Mouse (Mus musculus) gastrocnemius, adult 2 months (tissue): ENCODE data around the gene Ambn. TPM values are rescaled to one million over a fixed set of nuclear protein-coding genes. Genes with fewer than 3 reads are reported as not detected.
"Not testable (repeated sequence)": the region's sequence is repeated elsewhere in the genome, so short reads cannot be mapped to it uniquely, and the experiment has no call there.

Experiments
- DNase-seq: peaks from one replicate; pipeline ENCODE4 v3.0.0; 2022
- H3K27ac ChIP-seq: fragments of 200-600 bp; 2 replicates; pipeline ENCODE4 v1.8.1; 2022; ENCODE audit warnings: mild to moderate bottlenecking
- H3K4me3 ChIP-seq: fragments of 200-600 bp; 2 replicates; pipeline ENCODE4 v1.8.1; 2022; ENCODE audit warnings: mild to moderate bottlenecking, moderate library complexity
- CTCF ChIP-seq: fragments of 200-600 bp; IDR thresholded peaks from 2 replicates; pipeline ENCODE4 v1.8.1; 2022; ENCODE audit warnings: antibody characterized with exemption, mild to moderate bottlenecking, moderate library complexity
- intact Hi-C: fragments of 180-260 bp; cut with DNase I; formaldehyde crosslinking; loops from one replicate; pipeline ENCODE4 v1.15.1; 2025
- long read RNA-seq, 2 experiments: library from polyadenylated mRNA; stranded (forward); transcript quantifications; one replicate each; pipeline ENCODE4 v2.0.0; 2021
- total RNA-seq, 2 experiments: library from RNA; stranded (reverse); gene quantifications; 2 replicates each; pipeline ENCODE4 v1.2.3; 2021

Ambn gene
- not detected for total RNA-seq
- long read RNA-seq, experiment 1 = 0 reads
- long read RNA-seq, experiment 2 = 0 reads

- Histone ChIP-seq H3K27ac (no peak within 1 kb of the TSS), H3K4me3 (no peak within 1 kb of the TSS)
- DNase-seq = no peak
- no peak for TF ChIP-seq CTCF
- intact Hi-C loops = no loop called here
Observed at GRCm38 (mm10) chr5:88455691-88456090, at the start of gene Ambn. Ambn (plus strand) TSS chr5:88455991.

DNA sequence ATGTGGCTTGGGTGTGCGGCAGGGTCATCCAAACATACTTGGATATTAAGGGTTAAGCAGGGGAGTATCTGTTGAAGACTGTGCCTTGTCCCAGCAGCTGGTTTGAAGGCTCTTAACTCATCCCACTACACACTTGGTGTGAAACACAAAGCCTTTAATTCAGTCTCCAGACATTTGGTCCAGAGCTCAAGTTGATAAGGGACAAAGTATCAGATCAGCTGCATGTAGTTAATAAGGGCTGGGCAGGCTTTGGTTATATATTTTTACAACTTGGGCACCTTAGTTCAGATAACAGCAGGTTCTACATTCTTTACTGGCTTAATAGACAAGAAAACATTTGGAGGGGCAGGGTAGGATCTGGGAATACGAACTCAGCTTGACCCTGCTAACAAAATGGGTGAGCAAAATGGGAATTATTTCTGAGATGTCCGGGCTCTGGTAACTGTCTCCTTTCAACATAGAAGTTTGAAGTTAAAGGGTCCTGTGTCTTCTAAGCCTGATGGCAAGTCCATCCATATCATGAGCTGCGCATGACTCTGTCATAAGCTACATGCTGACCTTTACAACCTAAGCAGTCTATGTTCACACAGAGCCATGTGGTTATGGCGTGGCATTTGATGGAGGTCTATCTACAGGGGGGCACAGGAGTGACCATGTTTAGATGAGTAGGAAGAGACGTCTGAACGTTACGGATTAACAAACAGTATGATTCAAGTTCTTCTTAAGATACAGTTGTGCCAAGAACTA lies 35.3 kb upstream of the Ambn start:
- Histone ChIP-seq H3K4me3 (no peak overlapping the region), H3K27ac (no peak overlapping the region)
- intact Hi-C loops = no loop called here
- no peak for DNase-seq
- no peak for TF ChIP-seq CTCF

DNA sequence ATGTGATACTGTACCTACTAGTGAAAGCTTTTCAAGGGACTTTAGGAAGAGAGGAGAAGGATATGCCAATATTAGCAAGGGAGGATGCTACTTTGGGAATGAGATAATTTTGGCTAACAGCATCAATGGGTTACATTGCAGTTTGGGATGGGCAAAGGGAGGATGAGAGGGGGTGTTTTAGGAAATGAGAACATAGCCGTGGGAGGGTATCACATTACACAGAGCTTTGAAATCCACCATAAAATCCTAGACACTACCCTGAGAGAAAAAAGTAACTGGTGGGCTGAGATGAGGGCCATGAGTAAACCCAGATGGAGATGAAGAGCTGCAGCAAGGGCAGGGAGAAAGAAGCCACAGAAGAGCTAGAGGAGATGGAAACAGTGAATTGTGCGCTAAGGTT lies 30.9 kb upstream of the Ambn start:
- intact Hi-C loops, H3K27ac ChIP-seq: not testable (repeated sequence)

GRCm38 (mm10) chr5:88426753-88427152 lies 29.0 kb upstream of the Ambn start:
- intact Hi-C loops = no loop called here
- Histone ChIP-seq H3K4me3 (no peak overlapping the region), H3K27ac (no peak overlapping the region)
- no peak for TF ChIP-seq CTCF
- DNase-seq = no peak

More for the DNA sequence above, 30.9 kb upstream of the Ambn start:
- not testable (repeated sequence) for H3K4me3 ChIP-seq, DNase-seq

- no peak overlapping the region for H3K4me3 ChIP-seq
- no peak for DNase-seq
- intact Hi-C loops = no loop called here
- TF ChIP-seq CTCF = no peak
- H3K27ac ChIP-seq = no peak overlapping the region
Observed at GRCm38 (mm10) chr5:88467471-88467870, 11.7 kb downstream of the Ambn start.

- Histone ChIP-seq H3K4me3 (no peak overlapping the region), H3K27ac (no peak overlapping the region)
- TF ChIP-seq CTCF = no peak
- DNase-seq = no peak
- intact Hi-C loops = no loop called here
Observed at GRCm38 (mm10) chr5:88468807-88469704, 13.3 kb downstream of the Ambn start.

DNA sequence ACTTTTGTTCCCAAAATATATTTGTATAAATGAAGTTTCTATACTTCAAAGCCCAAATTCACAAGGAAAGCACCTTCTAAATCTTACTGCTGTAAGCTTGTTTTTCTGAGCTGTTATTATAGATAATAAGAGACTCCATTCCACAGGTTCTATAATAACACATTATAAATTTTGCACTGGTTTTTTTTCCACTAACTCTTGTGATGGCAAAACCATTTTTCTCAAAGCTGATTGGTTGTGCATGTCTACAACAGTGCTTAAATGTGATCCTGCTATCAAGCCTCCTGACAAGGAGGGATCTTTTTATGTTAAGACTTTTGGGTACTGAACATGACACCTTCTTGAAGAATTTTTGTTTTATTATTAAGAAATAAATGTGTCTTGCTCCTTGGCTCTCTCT lies 31.9 kb downstream of the Ambn start, which contains the start of gene Enam:
Gene Enam, plus strand, starts transcription at position 301 of the 400 bp plus-strand sequence.
- intact Hi-C loops = no loop called here
- H3K27ac ChIP-seq = no peak within 1 kb of the TSS
- no peak for DNase-seq
- TF ChIP-seq CTCF = no peak
- H3K4me3 ChIP-seq = no peak within 1 kb of the TSS

DNA sequence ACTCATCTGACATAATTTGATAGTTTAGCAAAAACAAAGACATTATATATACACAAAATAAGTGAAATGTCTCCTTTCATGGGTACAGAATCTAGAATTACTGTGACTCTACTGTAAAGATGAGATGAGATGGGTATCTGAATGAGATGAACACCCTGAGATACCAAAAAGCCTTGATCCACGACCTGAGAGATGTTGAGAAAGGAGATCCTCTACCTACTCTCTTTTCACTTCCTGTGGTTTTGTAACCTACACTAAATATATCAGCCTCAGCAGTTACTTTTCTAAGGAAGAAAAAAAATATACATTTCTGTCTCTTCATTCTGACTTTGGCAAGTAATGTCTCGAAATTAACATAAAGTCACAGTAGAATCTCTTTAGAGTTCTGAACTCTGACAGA lies 33.2 kb downstream of the Ambn start:
- intact Hi-C loops = no loop called here
- no peak for TF ChIP-seq CTCF

DNA sequence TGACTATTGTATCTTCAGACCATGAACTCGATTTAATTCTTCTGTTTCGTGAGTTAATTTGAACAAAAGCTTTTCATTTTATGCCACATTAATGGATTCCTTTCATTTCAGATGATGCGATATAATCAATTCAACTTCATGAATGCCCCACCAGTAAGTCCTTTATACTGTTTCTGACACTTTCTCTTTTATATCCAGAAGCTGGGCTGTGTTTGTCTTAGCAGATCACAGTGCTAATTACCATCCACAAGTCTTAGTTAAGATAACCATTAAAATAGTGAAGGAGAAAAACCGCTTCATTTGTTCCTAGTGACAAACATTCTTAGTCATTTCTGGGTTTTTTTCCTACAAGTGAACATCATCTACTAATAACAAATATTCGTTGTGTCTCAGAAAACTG lies 35.3 kb downstream of the Ambn start:
- intact Hi-C loops = no loop called here
- Histone ChIP-seq H3K27ac (no peak overlapping the region), H3K4me3 (no peak overlapping the region)
- DNase-seq = no peak
- no peak for TF ChIP-seq CTCF

More for the DNA sequence above, 33.2 kb downstream of the Ambn start:
- no peak for DNase-seq
- Histone ChIP-seq H3K4me3 (no peak overlapping the region), H3K27ac (no peak overlapping the region)

- intact Hi-C loops = no loop called here
- no peak for TF ChIP-seq CTCF
- H3K27ac ChIP-seq = no peak overlapping the region
- no peak overlapping the region for H3K4me3 ChIP-seq
- DNase-seq = no peak
Observed at GRCm38 (mm10) chr5:88499781-88500180, 44.0 kb downstream of the Ambn start.

- intact Hi-C loops = no loop called here
- no peak overlapping the region for H3K27ac ChIP-seq
- no peak for DNase-seq
- H3K4me3 ChIP-seq = no peak overlapping the region
- TF ChIP-seq CTCF = no peak
Observed at GRCm38 (mm10) chr5:88508555-88508954, 52.8 kb downstream of the Ambn start.

DNA sequence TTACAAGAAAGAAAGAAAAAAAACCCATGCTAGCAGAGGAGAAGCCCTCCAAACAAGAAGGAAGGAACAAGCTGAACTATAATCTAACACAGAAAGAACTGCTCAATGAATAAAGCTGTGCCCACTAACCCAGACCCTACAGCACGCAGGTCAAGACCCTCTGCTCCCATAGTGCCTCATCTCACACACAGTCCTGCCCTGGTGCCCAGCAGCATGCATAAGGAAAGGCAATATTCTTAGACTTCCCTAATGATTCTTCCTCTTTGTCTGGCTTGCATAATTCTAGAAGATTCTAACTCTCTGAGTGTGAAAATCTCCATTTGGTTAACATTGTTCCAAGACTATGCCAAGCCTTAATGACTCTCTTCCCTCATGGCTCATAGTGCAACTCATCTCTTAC lies 53.2 kb downstream of the Ambn start:
- TF ChIP-seq CTCF = no peak
- DNase-seq = no peak
- Histone ChIP-seq H3K27ac (no peak overlapping the region), H3K4me3 (no peak overlapping the region)
- intact Hi-C loops = no loop called here

Other genes with a start within 250 kb of the Ambn start
- gene Gm7714, start 187.1 kb upstream of the Ambn start, total RNA-seq = not detected
- not detected for gene Prol1, start 138.7 kb upstream of the Ambn start, total RNA-seq
- not detected for gene Amtn, start 79.9 kb upstream of the Ambn start, total RNA-seq
- gene Enam, start 32.0 kb downstream of the Ambn start, total RNA-seq = not detected
- gene Jchain, start 71.9 kb downstream of the Ambn start, total RNA-seq = under 1 TPM in 1 of 2 experiments, not detected in 1; 0.22 TPM
- 10 to 100 TPM; 23.6 to 25.7 TPM for gene Utp3, start 98.5 kb downstream of the Ambn start, total RNA-seq
- gene Rufy3, start 109.0 kb downstream of the Ambn start, total RNA-seq = 1 to 10 TPM; 6.3 to 7.4 TPM
- 100 to 1,000 TPM; 125 to 167 TPM for gene Grsf1, start 220.2 kb downstream of the Ambn start, total RNA-seq